Mouse (Mus musculus): ENCODE results near the gene Lrrc29. TPM values are rescaled to one million over a fixed set of nuclear protein-coding genes. Genes with fewer than 3 reads are reported as not detected.

Lrrc29 gene
- polyA plus RNA-seq, 1 experiment from 2014 or later: 4.3 TPM

DNA sequence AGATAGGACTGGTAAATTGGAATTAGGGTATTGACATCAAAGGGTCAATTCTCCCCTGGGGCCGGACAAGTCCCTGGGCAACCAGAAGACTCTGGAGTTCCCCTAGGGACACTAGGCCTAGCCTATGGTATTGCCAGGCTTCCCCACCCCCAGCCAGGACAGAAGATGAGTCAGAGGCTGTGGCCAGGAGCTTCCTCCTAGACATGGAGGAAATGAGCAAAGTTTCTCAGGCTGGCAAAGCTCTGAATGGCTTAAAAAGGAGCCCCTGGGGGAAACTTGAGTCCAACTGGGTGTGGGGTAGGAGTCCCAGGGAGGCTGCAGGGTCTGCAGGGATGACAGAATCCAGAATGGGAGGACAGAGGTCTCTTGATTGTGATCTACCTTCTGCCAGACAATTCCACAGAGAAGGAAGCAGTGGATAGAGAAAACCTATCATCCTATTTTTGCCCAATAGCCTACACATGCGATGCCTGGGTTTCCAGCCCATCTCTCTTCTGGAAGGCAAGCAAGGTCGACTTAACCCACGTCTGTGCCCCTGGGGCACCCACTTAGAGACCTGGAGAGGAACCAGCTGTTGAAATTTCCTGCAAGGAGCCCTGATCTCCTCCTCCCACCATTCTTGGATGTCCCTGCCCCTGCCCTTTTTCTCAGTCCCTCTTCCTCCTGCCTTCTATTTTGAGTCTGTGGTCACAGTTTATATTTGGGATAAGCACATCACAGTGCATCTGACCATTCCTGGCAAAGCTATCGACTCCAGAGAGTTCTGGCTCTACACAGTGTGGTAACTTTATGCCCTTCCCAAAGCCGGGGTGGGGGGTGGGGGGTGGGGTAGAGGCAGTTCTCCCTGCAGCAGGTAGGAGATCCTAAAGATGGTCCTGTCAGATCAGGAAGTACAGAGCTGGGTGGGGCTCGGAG, 19.2 kb upstream of the Lrrc29 start:
- DNase-seq (ENCODE audit: low spot score): no peak

DNA sequence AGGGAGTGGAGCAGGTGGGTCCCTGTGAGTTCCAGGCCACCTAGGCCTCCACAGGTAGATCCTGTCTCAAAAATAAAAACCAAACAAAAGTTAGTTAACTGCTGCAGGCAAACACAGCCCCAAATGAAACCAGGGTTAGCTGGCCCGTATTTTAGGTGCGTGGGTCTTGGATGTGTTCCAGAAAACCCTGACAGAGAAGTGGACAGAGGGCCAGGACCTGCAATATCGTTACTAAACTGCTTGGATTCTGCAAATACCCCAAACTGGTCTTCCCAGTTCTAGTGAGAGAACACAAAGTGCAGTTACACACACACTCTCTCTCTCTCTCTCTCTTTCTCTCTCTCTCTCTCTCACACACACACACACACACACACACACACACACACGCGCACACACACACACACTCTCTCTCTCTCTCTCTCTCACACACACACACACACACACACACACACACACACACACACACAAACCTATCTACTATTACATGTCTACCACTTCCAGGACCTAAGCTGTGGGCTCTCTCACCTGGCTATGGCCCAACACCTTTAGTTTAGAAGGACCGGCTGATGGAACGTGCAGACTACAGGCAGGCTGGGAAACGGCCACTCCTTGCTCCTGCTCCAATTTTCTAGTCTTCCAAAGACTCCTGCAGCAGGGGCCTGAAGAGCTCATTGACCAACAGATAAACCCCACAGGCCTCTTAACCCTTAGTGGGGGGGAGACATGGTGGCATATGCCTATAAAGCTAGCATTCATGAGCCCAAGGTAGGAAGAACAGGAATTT, 17.9 kb upstream of the Lrrc29 start:
- no peak for DNase-seq (ENCODE audit: low spot score)

DNA sequence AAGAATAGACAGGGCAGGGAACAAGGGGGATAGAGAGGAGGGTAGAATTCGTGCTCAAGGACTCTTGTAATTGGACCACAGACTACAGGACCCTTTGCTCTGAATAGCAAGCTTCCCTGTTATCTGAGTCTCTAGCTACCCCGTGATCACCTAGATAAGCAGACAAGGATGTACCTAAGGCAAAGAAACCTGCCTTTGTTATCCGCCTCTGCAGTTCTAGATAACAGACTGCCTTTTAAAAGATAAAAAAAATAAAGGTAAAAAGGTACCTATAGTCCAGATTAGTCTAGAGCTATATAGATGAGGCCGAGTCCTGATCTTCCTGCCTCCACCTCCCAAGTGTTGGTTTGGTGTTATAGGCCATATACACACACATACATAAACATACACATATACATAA, 16.7 kb upstream of the Lrrc29 start:
- DNase-seq (ENCODE audit: low spot score): no peak

DNA sequence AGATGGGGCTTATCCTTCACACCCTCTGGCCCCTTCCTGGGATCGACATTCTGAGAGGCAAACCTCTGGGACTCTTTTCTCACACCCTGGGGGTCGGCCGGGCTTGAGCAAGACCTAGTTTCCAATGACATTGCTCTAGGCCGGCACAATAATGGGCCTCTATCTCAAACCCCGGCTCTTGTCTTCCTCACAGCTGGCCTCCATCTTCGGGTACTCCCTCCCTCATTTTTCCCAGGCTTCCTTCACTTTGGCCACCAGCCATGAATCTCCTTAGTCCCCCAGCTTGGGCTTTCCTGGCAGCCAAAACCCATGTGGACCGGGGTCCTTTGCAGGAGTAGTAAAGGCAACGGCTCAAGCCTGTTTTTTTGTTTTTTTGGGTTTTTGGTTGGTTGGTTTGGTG, 15.3 kb upstream of the Lrrc29 start:
- DNase-seq (ENCODE audit: low spot score): no peak

DNA sequence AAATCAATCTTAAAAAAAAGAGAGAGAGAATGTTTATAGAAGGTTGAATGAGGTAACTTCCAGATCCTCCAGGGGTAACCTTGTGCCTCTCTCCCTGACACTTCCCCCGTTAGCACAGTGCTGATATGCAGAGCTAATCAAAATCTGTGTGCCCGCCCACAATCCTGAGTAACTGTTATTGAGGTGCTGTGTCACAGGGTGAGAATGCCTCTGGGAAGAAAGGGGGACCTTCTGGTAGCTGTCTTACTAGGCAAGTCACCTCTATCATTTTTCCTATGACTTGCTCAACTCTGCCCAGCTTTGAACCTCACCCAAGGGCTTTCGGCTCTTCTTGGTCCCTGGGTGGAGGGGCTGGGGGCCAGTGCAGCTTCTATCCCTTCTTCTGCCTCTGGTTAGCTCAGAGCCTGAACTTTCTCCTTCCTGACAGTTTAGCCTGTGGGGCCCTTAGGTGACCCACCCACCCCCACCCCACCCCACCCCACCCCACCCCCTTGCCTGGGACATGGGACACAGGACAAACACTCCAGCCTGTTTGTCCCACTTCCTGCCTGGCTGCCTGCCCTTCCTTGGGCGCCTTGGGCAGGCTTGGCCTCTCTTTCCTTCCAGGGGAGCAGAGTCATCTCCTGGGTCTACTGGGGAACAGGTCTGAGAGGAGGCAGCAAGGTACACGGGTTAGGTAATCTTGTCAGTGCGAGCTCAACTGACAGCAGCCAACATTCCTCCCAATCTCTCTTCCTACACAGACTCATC, 14.0 kb upstream of the Lrrc29 start:
- DNase-seq (ENCODE audit: low spot score): no peak

DNA sequence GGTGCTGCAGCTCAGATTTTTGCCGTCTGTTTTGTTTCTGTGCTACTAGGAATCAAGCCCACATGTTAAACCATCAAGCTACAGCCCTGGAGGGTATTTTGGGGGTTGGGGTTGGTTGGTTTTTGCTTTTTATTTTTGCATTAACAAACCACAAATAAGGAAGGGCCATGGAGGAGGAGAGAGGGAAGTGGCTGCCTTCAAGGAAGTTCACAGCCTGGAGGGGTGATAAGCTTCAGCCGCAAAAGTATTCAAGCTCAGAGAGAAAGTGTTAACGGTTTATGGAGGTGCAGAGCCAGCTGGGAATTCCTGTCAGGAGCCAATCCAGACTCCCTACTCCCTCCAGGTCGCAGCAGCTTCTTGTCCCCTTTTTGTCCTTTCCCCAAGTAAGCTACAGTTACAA, 12.9 kb upstream of the Lrrc29 start:
- DNase-seq (ENCODE audit: low spot score): no peak

DNA sequence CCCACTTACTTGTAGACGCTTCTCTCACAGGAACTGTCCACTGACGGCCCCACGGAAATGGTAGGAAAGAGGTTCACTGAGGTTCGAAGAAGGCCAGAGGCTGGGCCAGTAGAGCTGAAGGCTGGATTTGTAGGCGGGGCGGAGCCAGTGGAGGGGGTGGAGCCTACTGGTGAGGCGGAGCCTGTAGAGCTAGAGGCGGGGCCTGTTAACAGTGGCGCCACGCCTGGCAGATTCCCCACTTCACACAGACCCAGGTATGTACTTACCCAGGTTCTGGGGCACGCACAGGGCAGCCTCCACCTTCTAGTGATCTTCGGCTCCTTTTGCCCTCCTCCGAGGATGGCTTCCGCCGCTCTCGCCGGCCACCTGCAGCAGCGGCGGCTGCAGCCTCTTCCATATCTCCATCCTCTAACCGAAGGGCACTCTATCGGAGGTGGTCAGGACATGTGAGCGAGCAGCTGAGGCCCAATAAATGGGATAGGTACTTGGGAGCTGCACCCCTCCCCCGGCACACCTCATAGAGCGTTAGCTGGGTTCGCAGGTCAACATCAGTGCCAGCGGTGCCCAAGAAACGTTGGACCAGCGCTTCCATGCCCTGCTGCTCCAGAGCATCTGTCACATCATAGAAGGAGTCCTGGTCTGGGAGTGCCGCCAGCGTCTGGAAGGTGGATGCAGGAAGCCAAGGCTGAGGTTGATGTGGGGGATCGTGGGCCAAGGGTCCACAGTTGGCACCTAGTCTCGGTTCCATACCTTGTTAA, 10.5 kb upstream of the Lrrc29 start:
- DNase-seq (ENCODE audit: low spot score): no peak

DNA sequence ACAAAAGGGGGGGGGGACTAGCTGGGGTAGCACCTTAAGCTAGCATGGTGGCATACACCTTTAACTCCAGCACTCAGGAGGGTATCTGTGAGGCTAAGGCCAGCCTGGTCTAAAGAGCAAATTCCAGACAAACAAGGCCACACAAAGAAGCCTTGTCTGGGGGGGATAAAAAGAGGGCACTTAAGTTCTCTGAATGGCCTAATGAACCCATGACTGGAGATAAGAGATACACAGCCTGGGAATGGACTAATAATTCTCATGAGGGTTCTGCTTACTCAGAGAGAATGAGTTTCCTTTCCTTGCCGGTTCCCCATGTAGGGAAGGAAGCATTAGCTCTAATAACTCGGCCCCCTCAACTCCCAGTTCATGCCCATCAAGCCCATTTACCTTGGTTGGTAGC, 6.4 kb upstream of the Lrrc29 start:
- no peak for DNase-seq (ENCODE audit: low spot score)

DNA sequence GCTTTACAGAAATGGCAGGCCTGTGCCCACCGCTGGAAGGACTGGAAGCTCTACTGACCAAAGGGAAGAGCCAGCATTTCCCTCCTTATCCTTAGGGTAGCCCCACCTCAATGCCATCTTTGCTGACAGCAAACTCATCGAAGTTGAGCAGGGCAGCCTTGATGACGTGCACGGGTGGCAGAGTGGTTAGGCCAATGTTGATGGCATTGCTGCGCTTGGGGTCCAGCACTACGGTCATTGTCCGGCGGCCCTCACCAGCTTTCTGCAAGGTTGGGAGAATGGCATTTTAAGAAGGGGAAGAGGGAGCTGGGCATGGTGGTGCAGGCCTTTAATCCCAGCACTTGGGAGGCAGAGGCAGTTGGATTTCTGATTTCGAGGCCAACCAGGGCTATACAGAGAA, 5.9 kb upstream of the Lrrc29 start:
- DNase-seq (ENCODE audit: low spot score): no peak

DNA sequence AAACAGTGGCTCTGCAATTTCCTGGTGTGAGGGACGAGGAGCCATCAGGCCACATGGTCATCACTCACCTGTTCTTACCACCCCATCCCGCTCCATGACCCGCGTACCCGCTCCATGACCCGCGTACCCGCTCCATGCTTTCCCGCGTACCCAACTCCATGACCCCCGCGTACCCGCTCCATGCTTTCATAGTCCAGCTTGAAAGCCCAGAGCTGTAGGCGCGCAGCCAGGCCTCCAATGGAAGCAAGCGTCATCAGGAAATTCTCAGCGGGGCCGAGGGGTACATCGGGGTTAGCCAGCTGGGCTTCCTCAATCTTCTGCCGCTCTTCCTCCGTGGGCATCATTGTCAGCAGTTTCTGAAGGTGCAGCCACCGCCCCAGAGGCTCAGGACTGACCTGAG, 5.4 kb upstream of the Lrrc29 start:
- DNase-seq (ENCODE audit: low spot score): no peak

DNA sequence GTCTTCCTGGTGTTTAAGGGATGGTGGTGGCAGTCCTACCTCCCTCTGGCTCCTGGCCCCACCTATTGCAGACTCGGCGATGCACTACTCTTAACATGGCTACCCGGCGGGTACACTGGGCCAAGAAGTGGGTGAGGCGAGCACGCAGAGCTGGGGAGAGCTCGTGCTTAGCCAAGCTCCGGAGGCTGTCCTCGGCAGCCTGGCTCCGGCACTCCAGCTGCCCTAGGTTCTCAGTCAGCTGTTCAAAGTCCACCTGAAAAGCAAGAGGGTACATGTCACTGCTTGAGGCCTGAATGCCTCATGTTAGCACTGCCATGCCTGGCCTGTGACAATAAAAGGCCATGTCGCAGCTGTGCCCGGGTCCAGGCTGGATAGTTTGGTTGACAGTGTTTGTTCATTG, 4.2 kb upstream of the Lrrc29 start:
- DNase-seq (ENCODE audit: low spot score): no peak

DNA sequence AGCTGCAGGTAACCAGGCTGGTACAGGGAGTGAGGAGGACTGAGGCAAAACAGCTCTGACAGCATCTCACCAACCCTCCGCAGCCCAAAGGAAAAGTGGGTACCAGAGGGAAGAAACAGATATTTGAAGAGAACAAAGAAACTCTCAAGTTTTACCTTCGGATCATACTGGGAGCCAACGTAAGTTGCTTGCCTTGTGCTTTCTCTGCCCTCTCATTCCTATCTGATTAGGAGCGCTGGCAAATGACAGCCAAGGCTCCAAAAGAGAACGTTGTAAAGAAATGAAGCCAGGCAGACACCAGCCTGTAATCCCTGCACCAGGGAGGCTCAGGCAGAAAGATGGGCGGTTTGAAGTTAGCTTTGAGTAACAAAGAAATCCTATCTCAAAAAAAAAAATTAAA, 890 bp upstream of the Lrrc29 start:
- no peak for DNase-seq (ENCODE audit: low spot score)

DNA sequence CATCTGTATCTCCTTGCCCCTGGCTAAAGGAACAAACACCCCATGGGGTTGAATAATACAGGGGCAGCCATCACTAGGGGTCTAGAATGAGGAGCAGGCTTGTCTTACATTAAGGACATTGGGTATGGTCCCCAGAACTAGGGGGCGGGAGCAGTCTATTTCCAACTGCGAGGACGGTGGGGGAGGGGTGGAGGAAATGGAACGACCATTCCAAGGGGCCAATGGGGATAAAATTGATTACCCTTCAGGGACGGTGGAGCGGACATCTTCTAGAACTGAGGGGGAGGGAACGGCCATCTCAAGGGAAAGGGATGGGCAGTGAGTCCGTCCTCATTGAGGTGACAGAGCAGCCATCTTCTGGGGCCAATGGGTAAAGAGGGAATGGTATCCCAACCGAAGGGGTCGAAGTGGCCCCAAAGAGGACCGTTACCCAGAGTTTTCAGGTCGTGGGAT, 411 bp downstream of the Lrrc29 start:
- no peak for DNase-seq (ENCODE audit: low spot score)

DNA sequence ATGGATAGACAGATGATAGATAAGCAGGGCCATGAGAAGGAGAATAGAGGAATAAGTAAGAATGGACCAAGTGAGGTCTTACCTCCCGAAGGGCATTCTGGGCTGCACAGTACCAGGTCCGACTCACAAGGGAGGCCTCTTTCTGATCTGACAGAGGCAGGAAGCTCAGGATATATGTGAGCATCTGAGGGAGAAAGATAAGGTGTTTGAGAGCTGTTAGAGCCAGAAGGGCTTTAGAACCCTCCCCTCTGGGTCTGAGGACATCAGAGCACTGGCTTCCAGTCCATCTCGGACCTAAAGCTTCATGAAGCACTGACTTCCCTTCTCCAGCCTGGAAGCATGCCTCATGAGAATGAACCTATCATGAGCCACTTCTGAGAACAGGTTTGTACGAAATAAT, 2.9 kb downstream of the Lrrc29 start:
- no peak for DNase-seq (ENCODE audit: low spot score)

DNA sequence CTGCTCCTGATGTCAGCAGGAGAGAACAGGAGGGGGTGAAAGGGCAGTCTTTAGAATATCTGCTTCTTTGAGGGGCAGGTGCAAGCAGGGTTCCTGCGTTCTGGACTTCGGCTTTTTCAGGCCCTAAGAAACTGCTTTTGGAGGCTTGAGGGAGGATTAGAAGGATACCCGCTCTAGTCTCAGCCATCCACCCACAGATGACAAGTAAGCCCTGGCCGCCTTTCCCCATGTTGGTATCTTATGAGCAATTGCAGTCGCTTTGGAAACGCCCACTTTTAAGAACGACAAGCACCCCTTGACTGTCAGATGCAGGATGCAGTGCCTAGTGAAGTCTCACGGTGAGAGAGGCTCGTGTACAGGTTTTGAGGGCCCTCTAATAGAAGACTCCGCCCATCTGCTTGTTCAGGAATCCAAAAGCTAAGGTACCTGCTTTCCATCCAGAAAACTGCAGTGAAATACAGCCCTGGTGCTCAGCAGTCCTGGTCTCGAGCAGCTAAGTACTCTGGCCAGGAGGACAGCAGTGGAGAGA, 7.4 kb downstream of the Lrrc29 start:
- no peak for DNase-seq (ENCODE audit: low spot score)

DNA sequence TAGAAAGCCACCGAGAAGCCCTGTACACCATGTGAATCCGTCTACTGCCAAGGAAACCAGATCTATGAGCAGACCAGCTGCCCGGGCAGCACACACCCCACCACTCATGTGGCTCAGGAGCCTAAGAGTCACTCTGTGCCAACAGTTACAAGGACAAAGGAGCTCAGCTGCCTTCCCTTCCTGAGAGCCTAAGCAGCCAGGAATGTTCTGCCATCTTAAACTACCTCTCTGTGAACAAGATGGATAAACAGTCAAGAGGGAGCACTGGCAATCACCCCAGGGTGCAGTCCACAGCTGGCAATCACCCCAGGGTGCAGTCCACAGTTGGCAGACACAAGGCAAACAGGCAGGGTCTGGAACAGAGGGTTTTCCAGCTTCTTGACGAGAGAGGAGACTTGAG, 8.1 kb downstream of the Lrrc29 start:
- no peak for DNase-seq (ENCODE audit: low spot score)

DNA sequence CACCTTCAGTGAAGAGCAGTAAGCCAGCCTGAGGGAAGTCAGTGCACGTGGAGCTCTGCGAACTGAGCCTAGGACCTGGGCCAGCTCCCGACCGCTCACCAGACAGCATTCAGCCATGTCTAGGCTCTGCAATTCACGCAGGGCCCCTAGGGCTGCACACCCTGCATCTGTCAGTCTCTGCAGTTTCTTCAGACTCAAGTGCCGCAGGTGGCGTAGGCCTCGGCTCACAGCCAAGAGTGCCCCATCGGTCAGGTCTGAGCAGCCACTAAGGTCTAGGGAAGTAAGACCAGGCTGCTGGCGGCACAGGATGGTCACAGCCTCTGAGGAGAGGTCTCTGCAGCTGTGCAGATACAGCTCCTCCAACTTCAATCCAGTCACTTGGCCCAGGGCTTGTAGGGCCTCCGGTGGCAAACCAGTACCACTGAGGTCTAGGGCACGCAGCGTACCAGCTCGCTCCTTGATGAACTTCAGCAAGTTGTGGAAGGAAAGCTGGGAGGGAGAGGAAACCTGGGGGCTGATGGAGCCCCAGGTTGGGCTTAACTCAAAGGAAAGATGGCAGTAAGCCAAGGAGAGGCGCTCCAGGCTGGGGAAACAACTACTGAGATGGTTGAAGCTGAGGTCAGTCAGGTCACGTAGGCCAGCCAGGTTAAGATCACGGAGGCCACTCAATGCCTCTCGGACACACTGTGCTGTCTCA, 10.9 kb downstream of the Lrrc29 start:
- no peak for DNase-seq (ENCODE audit: low spot score)

DNA sequence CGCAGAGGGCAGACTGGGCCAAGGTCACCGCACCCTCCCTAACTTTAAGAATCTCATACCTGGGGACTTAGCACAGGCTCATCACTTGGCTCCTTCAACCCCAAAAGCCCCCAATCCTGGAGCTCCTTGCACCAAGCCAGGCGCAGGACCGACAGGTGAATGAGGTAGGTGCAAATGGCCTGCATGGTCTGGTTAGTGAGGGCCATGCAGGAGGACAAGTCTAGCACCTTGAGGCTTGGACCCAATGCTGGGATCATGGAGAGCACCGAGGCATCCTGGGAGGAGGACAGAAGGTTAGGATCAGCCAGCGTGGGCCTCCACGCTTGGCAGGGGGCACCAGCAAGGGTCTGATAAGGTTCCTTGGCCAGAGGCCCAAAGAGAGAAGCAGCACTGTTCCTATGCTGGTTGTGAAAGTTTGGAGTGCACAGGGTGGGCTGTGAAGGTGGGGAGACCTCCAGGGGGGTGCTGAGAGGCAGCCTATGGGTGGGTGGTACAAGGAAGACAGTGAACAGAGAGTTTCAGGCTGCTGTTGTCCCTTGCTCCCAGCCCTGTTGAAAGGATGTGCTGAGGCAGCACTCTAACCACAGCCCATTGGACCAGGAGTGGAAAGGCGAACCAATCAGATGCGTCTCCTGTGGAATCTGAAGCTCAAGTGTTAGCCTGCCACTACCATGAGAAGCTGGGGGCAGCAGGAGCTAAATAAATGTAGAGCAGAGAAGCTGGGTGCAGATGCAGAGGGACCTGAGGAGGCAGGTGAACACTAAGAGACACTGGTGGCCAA, 12.3 kb downstream of the Lrrc29 start:
- no peak for DNase-seq (ENCODE audit: low spot score)

DNA sequence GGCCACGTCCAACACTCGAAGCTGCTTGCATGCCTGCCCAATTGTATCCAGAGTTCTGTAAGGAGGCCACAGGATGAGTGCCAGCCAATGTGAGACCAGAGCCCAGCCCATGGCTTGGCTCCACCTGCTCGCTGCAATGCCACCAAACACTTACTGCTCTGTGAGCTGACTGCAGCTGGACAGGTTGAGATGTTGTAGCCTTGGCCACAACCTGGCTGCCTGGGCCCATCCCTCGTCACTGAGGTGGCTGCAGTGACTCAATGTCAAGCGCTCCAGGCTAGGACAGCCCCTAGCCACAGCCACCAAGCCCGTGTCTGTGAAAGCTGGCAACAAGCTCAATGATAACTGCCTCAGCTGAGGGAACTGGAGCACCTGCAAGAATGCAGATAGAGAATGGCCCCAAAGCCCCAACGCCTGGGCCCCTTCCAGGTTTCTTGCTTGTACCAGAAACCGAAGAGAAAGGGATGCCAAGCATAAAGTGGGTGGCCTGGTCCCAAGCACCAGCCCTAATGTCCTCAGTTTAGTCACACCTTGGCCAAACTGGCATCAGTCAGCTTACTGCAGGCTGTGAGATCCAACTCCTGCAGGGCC, 13.1 kb downstream of the Lrrc29 start:
- no peak for DNase-seq (ENCODE audit: low spot score)

All from thymus, postnatal 0 days (tissue).